Mouse (Mus musculus) lung, adult 2 months (tissue): ENCODE measurements around the gene Nav3. TPM values are rescaled to one million over a fixed set of nuclear protein-coding genes. Genes with fewer than 3 reads are reported as not detected.

Experiments used
- DNase-seq: peaks from one replicate; pipeline ENCODE4 v3.0.0; 2022
- H3K4me1 ChIP-seq: fragments of 200-500 bp; 2 replicates; pipeline ENCODE4 v1.6.1; 2011; ENCODE audit warnings: low read length; ENCODE audit not compliant: control insufficient read depth, insufficient read depth
- H3K4me3 ChIP-seq: fragments of 200-500 bp; replicated peaks from 2 replicates; pipeline ENCODE3; 2011; ENCODE audit warnings: low read depth, mild to moderate bottlenecking, control low read depth, low read length; ENCODE audit errors: extremely low read depth
- CTCF ChIP-seq: fragments of 200-500 bp; IDR thresholded peaks from 2 replicates; pipeline ENCODE4 v1.5.1; 2011; ENCODE audit warnings: mild to moderate bottlenecking, low read length, control low read depth; ENCODE audit not compliant: insufficient read depth
- POLR2A ChIP-seq: fragments of 200-500 bp; IDR thresholded peaks from 2 replicates; pipeline ENCODE4 v1.6.1; 2011; ENCODE audit warnings: low read depth, mild to moderate bottlenecking, control low read depth, low read length, borderline replicate concordance; ENCODE audit errors: extremely low read depth
- WGBS: fragments of 180-500 bp; shearing (Covaris S2); methylation state at CpG from one replicate; pipeline ENCODE4 v1.1.7; 2018; 5-methylcytosine and 5-hydroxymethylcytosine counted together
- polyA plus RNA-seq: library from polyadenylated mRNA; depleted of rRNA; stranded (reverse); fragments of >200 nt; gene quantifications from 2 replicates; pipeline ENCODE4 v1.2.3, GENCODE M21; 2012

Nav3 gene
- polyA plus RNA-seq, 1 experiment: 0.84 TPM

- 56% methylated on average over 5 of the region's 5 CpGs for WGBS
- no peaks in the 10 kb centered on the region for H3K4me1 ChIP-seq
- no peak overlapping the region for H3K4me3 ChIP-seq
- TF ChIP-seq CTCF (no peak), POLR2A (no peak)
- no peak for DNase-seq
Observed at GRCm38 (mm10) chr10:109874652-109875311, 581.2 kb downstream of the Nav3 start.

GRCm38 (mm10) chr10:109866063-109866462, 589.9 kb downstream of the Nav3 start:
- no peaks in the 10 kb centered on the region for H3K4me1 ChIP-seq
- TF ChIP-seq CTCF: no peak
- TF ChIP-seq POLR2A: no peak
- DNase-seq: no peak
- WGBS: 82% methylated on average over 2 of the region's 2 CpGs
- H3K4me3 ChIP-seq: no peak overlapping the region

GRCm38 (mm10) chr10:109865391-109865790, 590.6 kb downstream of the Nav3 start:
- no peak for DNase-seq
- no peak overlapping the region for H3K4me3 ChIP-seq
- 23% methylated on average over 2 of the region's 2 CpGs for WGBS
- no peaks in the 10 kb centered on the region for H3K4me1 ChIP-seq
- TF ChIP-seq POLR2A: no peak
- no peak for TF ChIP-seq CTCF

- H3K4me1 ChIP-seq: no peaks in the 10 kb centered on the region
- TF ChIP-seq POLR2A (no peak), CTCF (no peak)
- H3K4me3 ChIP-seq: no peak overlapping the region
- DNase-seq: no peak
- WGBS: 14% methylated on average over 4 of the region's 4 CpGs
Observed at GRCm38 (mm10) chr10:109864708-109865107, 591.3 kb downstream of the Nav3 start.

- DNase-seq: no peak
- 42% methylated on average over 2 of the region's 2 CpGs for WGBS
- Histone ChIP-seq H3K4me3 (no peak overlapping the region), H3K4me1 (no peaks in the 10 kb centered on the region)
- TF ChIP-seq CTCF (no peak), POLR2A (no peak)
Observed at GRCm38 (mm10) chr10:109861275-109861674, 594.7 kb downstream of the Nav3 start.

- Histone ChIP-seq H3K4me3 (no peak overlapping the region), H3K4me1 (no peaks in the 10 kb centered on the region)
- WGBS: 75% methylated on average over 2 of the region's 2 CpGs
- TF ChIP-seq POLR2A (no peak), CTCF (no peak)
- no peak for DNase-seq
Observed at GRCm38 (mm10) chr10:109858568-109858967, 597.4 kb downstream of the Nav3 start.

GRCm38 (mm10) chr10:109852392-109852791, 603.6 kb downstream of the Nav3 start:
- DNase-seq: no peak
- Histone ChIP-seq H3K4me1 (no peaks in the 10 kb centered on the region), H3K4me3 (no peak overlapping the region)
- WGBS: 51% methylated on average over 7 of the region's 7 CpGs
- no peak for TF ChIP-seq CTCF
- no peak for TF ChIP-seq POLR2A

- WGBS: 56% methylated on average over 4 of the region's 4 CpGs
- TF ChIP-seq POLR2A (no peak), CTCF (no peak)
- no peak overlapping the region for H3K4me3 ChIP-seq
- no peaks in the 10 kb centered on the region for H3K4me1 ChIP-seq
- no peak for DNase-seq
Observed at GRCm38 (mm10) chr10:109847631-109848030, 608.4 kb downstream of the Nav3 start.

GRCm38 (mm10) chr10:109843661-109844060, 612.3 kb downstream of the Nav3 start:
- 65% methylated on average over 4 of the region's 4 CpGs for WGBS
- DNase-seq: no peak
- H3K4me1 ChIP-seq: no peaks in the 10 kb centered on the region
- TF ChIP-seq POLR2A (no peak), CTCF (no peak)
- H3K4me3 ChIP-seq: no peak overlapping the region

GRCm38 (mm10) chr10:109832768-109833291, 623.2 kb downstream of the Nav3 start:
- no peak overlapping the region for H3K4me3 ChIP-seq
- no peak for TF ChIP-seq POLR2A
- no peak for TF ChIP-seq CTCF
- WGBS: 39% methylated on average over 18 of the region's 18 CpGs
- DNase-seq: no peak
- no peaks in the 10 kb centered on the region for H3K4me1 ChIP-seq
